Mouse (Mus musculus): ENCODE results near the gene Pafah1b2. TPM values are rescaled to one million over a fixed set of nuclear protein-coding genes. Genes with fewer than 3 reads are reported as not detected.

Gene Pafah1b2
- polyA plus RNA-seq, 2 experiments, result 87.2 to 175 TPM

- H3K36me3 ChIP-seq (ENCODE audit: control insufficient read depth, insufficient read depth, low read length), result peaks cover 78% of the 10 kb centered on the region
- no peak overlapping the region for H3K4me2 ChIP-seq (replicated peaks; ENCODE audit: low read depth, low read length, severe bottlenecking)
- no peak overlapping the region for H3K9ac ChIP-seq (ENCODE audit: low read depth, low read length, severe bottlenecking)
- H3K27ac ChIP-seq (replicated peaks; ENCODE audit: low read depth, low read length), result no peak overlapping the region
- ATAC-seq (ENCODE audit: low FRiP score, low read depth) (no peak), DNase-seq (ENCODE audit: low spot score) (no peak)
- 72% methylated on average over 18 of the region's 18 CpGs for WGBS
- TF ChIP-seq POLR2A (IDR thresholded peaks at IDR 0.05; ENCODE audit: borderline replicate concordance, extremely low read depth, insufficient read depth, insufficient read length), result no peak
- no peaks in the 10 kb centered on the region for H3K9me3 ChIP-seq (ENCODE audit: control insufficient read depth, low read length)
- no peaks in the 10 kb centered on the region for H3K4me1 ChIP-seq (ENCODE audit: control insufficient read depth, insufficient read depth, low read length)
- no peaks in the 10 kb centered on the region; the same call in 1 of the 2 replicates for H3K27me3 ChIP-seq (ENCODE audit: control insufficient read depth, insufficient read depth, low read length)
- H3K4me3 ChIP-seq (replicated peaks; ENCODE audit: low read length), result no peak overlapping the region
Observed at GRCm38 (mm10) chr9:45941329-45941888, 71.1 kb downstream of the Pafah1b2 start.

- Histone ChIP-seq H3K27me3 (ENCODE audit: control insufficient read depth, insufficient read depth, low read length) (no peaks in the 10 kb centered on the region; the same call in 1 of the 2 replicates), H3K27ac (replicated peaks; ENCODE audit: low read depth, low read length) (no peak overlapping the region), H3K4me3 (replicated peaks; ENCODE audit: low read length) (no peak overlapping the region), H3K9me3 (ENCODE audit: control insufficient read depth, low read length) (no peaks in the 10 kb centered on the region), H3K36me3 (ENCODE audit: control insufficient read depth, insufficient read depth, low read length) (peaks cover 62% of the 10 kb centered on the region), H3K9ac (ENCODE audit: low read depth, low read length, severe bottlenecking) (no peak overlapping the region), H3K4me2 (replicated peaks; ENCODE audit: low read depth, low read length, severe bottlenecking) (no peak overlapping the region), H3K4me1 (ENCODE audit: control insufficient read depth, insufficient read depth, low read length) (peaks cover 8% of the 10 kb centered on the region; the same call in 1 of the 2 replicates)
- DNase-seq (ENCODE audit: low spot score) (no peak), ATAC-seq (ENCODE audit: low FRiP score, low read depth) (no peak)
- TF ChIP-seq POLR2A (IDR thresholded peaks at IDR 0.05; ENCODE audit: borderline replicate concordance, extremely low read depth, insufficient read depth, insufficient read length), result no peak
- 94% methylated on average over 6 of the region's 6 CpGs for WGBS
Observed at GRCm38 (mm10) chr9:45939794-45940193, 72.7 kb downstream of the Pafah1b2 start.

DNA sequence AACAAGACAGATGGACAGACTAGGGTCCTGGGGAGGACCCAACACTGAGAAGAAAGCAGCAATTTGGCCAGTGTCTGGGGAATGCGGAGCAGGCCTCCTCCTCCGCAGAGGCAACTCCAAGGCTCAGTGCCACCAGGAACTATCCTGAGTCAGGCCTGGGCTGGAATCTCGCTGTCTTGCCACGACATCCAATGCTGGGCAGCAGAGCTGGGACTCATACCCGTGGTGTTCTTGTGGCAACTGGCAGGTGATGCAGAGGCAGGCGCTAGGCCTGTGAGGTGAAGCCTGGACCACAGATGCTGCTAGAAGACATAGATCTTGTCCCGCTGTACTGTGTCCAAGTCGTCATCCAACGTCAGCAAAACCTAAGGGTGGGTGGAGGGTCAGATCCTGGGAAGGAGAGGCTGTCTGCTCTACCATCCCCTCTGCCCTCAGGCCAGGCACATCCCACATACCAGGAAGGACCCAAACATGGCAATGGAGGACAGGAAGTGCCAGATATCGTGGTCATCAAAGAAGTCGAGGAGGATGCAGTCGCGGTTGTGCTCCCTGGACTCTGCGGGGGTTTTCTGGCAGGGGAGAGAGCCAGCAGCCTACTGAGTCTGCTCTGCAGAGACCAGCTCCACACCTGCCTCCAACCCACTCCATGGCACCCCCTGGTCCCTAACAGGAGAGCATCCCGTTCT lies 73.4 kb downstream of the Pafah1b2 start:
- Histone ChIP-seq H3K4me1 (ENCODE audit: control insufficient read depth, insufficient read depth, low read length) (peaks cover 8% of the 10 kb centered on the region; the same call in 1 of the 2 replicates), H3K9me3 (ENCODE audit: control insufficient read depth, low read length) (no peaks in the 10 kb centered on the region), H3K4me3 (replicated peaks; ENCODE audit: low read length) (no peak overlapping the region), H3K27ac (replicated peaks; ENCODE audit: low read depth, low read length) (no peak overlapping the region), H3K4me2 (replicated peaks; ENCODE audit: low read depth, low read length, severe bottlenecking) (no peak overlapping the region), H3K36me3 (ENCODE audit: control insufficient read depth, insufficient read depth, low read length) (peaks cover 55% of the 10 kb centered on the region), H3K9ac (ENCODE audit: low read depth, low read length, severe bottlenecking) (no peak overlapping the region), H3K27me3 (ENCODE audit: control insufficient read depth, insufficient read depth, low read length) (no peaks in the 10 kb centered on the region; the same call in 1 of the 2 replicates)
- WGBS, result 86% methylated on average over 15 of the region's 15 CpGs
- ATAC-seq (ENCODE audit: low FRiP score, low read depth) (no peak), DNase-seq (ENCODE audit: low spot score) (no peak)
- TF ChIP-seq POLR2A (IDR thresholded peaks at IDR 0.05; ENCODE audit: borderline replicate concordance, extremely low read depth, insufficient read depth, insufficient read length), result no peak

GRCm38 (mm10) chr9:45938088-45938487 lies 74.4 kb downstream of the Pafah1b2 start:
- no peak overlapping the region for H3K4me2 ChIP-seq (replicated peaks; ENCODE audit: low read depth, low read length, severe bottlenecking)
- no peaks in the 10 kb centered on the region; the same call in 1 of the 2 replicates for H3K27me3 ChIP-seq (ENCODE audit: control insufficient read depth, insufficient read depth, low read length)
- TF ChIP-seq POLR2A (IDR thresholded peaks at IDR 0.05; ENCODE audit: borderline replicate concordance, extremely low read depth, insufficient read depth, insufficient read length), result no peak
- DNase-seq (ENCODE audit: low spot score) (no peak), ATAC-seq (ENCODE audit: low FRiP score, low read depth) (no peak)
- H3K9me3 ChIP-seq (ENCODE audit: control insufficient read depth, low read length), result no peaks in the 10 kb centered on the region
- no peak overlapping the region for H3K4me3 ChIP-seq (replicated peaks; ENCODE audit: low read length)
- H3K9ac ChIP-seq (ENCODE audit: low read depth, low read length, severe bottlenecking), result no peak overlapping the region
- 89% methylated on average over 8 of the region's 8 CpGs for WGBS
- H3K27ac ChIP-seq (replicated peaks; ENCODE audit: low read depth, low read length), result no peak overlapping the region
- H3K4me1 ChIP-seq (ENCODE audit: control insufficient read depth, insufficient read depth, low read length), result peaks cover 8% of the 10 kb centered on the region
- peaks cover 45% of the 10 kb centered on the region for H3K36me3 ChIP-seq (ENCODE audit: control insufficient read depth, insufficient read depth, low read length)

- Histone ChIP-seq H3K36me3 (ENCODE audit: control insufficient read depth, insufficient read depth, low read length) (peaks cover 33% of the 10 kb centered on the region), H3K9me3 (ENCODE audit: control insufficient read depth, low read length) (no peaks in the 10 kb centered on the region), H3K4me3 (replicated peaks; ENCODE audit: low read length) (no peak overlapping the region), H3K27ac (replicated peaks; ENCODE audit: low read depth, low read length) (no peak overlapping the region), H3K4me2 (replicated peaks; ENCODE audit: low read depth, low read length, severe bottlenecking) (no peak overlapping the region), H3K4me1 (ENCODE audit: control insufficient read depth, insufficient read depth, low read length) (peaks cover 8% of the 10 kb centered on the region), H3K9ac (ENCODE audit: low read depth, low read length, severe bottlenecking) (no peak overlapping the region), H3K27me3 (ENCODE audit: control insufficient read depth, insufficient read depth, low read length) (no peaks in the 10 kb centered on the region; the same call in 1 of the 2 replicates)
- ATAC-seq (ENCODE audit: low FRiP score, low read depth), result peak; percentile 66
- no peak for TF ChIP-seq POLR2A (IDR thresholded peaks at IDR 0.05; ENCODE audit: borderline replicate concordance, extremely low read depth, insufficient read depth, insufficient read length)
- peak; percentile 82 for DNase-seq (ENCODE audit: low spot score)
- 17% methylated on average over 3 of the region's 3 CpGs for WGBS
Observed at GRCm38 (mm10) chr9:45936883-45937282, 75.6 kb downstream of the Pafah1b2 start.

Measured in limb, embryonic 14.5 days (tissue).